Mouse (Mus musculus) forebrain, embryonic 12.5 days (tissue): ENCODE measurements around the gene Smim1. TPM values are rescaled to one million over a fixed set of nuclear protein-coding genes. Genes with fewer than 3 reads are reported as not detected.

ENCODE experiments used
- ATAC-seq: fragments of 200-750 bp; cut with Nextera tagmentation; 2 replicates; pipeline ENCODE4 v1.8.0; 2017; ENCODE audit warnings: moderate TSS enrichment; ENCODE audit not compliant: low FRiP score
- H3K27ac ChIP-seq: fragments of 300-500 bp; sonication (generic); 2 replicates; pipeline ENCODE4 v1.5.1; 2016; ENCODE audit warnings: mild to moderate bottlenecking
- H3K27me3 ChIP-seq: fragments of 300-500 bp; sonication (generic); 2 replicates; pipeline ENCODE4 v1.6.1; 2016; ENCODE audit warnings: mild to moderate bottlenecking
- H3K36me3 ChIP-seq: fragments of 300-500 bp; sonication (generic); replicated peaks from 2 replicates; pipeline ENCODE4 v1.6.1; 2016; ENCODE audit warnings: mild to moderate bottlenecking
- H3K4me1 ChIP-seq: fragments of 300-500 bp; sonication (generic); 2 replicates; pipeline ENCODE4 v1.6.1; 2016
- H3K4me2 ChIP-seq: fragments of 300-500 bp; sonication (generic); 2 replicates; pipeline ENCODE4 v1.6.1; 2016; ENCODE audit warnings: mild to moderate bottlenecking, moderate library complexity
- H3K4me3 ChIP-seq: fragments of 300-500 bp; sonication (generic); replicated peaks from 2 replicates; pipeline ENCODE4 v1.5.1; 2016; ENCODE audit warnings: mild to moderate bottlenecking
- H3K9ac ChIP-seq: fragments of 300-500 bp; sonication (generic); 2 replicates; pipeline ENCODE4 v1.6.1; 2016; ENCODE audit warnings: mild to moderate bottlenecking
- H3K9me3 ChIP-seq: fragments of 300-500 bp; sonication (generic); 2 replicates; pipeline ENCODE4 v1.6.1; 2016
- WGBS: fragments of 180-500 bp; shearing (Covaris S2); methylation state at CpG from one replicate; pipeline ENCODE4 v1.1.7; 2016; 5-methylcytosine and 5-hydroxymethylcytosine counted together
- polyA plus RNA-seq: library from polyadenylated mRNA; unstranded; fragments of >200 nt; fragmentation: Nextera tagmentation; extraction: Ambion mirVana; gene quantifications from 2 replicates; pipeline ENCODE4 v1.2.1, GENCODE M21; 2016

Gene Smim1
- polyA plus RNA-seq, 1 experiment from 2014 or later: 3.0 TPM

DNA sequence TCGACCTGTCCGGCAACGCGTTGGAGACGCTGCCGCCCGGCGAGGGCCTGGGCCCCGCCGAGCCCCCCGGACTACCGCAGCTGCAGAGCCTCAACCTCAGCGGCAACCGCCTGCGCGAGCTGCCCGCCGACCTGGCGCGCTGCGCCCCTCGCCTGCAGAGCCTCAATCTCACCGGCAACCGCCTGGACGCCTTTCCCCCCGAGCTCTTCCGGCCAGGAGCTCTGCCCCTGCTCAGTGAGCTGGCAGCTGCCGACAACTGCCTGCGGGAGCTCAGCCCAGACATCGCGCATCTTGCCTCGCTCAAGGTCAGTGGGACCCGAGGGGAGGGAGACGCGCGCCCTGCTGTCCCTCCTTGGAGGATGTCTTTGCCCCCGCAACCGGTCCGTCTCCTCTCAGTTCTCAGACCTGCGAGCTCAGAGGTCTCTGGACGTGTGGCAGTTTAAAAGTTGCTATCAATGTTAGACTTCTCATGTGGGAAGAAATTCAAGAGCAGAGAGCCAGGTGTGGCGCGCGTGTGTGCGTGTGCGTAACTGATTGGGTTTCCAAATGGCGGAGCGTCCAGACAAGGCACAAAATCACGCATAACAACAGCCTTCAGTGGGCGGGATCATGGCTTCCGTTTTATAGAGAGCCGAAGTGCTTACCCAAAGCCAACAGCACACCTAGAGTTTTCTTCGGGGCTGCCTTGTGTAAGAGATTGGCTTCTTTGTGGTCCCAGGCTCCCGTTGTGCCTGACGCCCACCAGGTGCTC, 13.7 kb downstream of the Smim1 start:
- WGBS: 3% methylated on average over 43 of the region's 55 CpGs
- peaks cover 37% of the 10 kb centered on the region for H3K36me3 ChIP-seq

DNA sequence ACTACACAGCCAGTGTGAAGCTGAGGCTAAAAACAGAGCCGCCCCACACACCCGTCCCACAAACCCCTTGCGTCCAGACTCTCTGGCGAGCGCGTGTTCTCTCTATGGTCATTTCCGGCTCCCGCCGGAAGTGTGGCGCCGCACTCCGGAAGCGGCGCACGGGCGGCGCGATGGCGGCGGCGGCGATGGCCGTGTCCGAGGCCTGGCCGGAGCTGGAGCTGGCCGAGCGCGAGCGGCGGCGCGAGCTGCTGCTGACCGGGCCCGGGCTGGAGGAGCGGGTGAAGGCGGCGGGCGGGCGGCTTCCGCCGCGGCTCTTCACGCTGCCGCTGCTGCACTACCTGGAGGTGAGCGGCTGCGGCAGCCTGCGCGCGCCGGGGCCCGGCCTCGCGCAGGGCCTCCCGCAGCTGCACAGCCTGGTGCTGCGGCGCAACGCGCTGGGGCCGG, 14.4 kb downstream of the Smim1 start, which contains the start of gene Lrrc47:
Gene Lrrc47 (plus strand): TSS at position 86 of the 444 bp plus-strand sequence.
- no peaks in the 10 kb centered on the region for H3K9me3 ChIP-seq
- ATAC-seq: peak; percentile 94
- H3K27ac ChIP-seq: peak within 1 kb of the TSS; percentile 66
- H3K9ac ChIP-seq: peak within 1 kb of the TSS; percentile 96
- H3K4me3 ChIP-seq: peak within 1 kb of the TSS; percentile 100
- H3K4me1 ChIP-seq: peaks cover 25% of the 10 kb centered on the region
- H3K36me3 ChIP-seq: peaks cover 37% of the 10 kb centered on the region
- H3K4me2 ChIP-seq: peak within 1 kb of the TSS; percentile 97
- WGBS: under 1% methylated on average over 56 of the region's 59 CpGs
- no peaks in the 10 kb centered on the region for H3K27me3 ChIP-seq

More for the DNA sequence above, 13.7 kb downstream of the Smim1 start:
- peak overlapping the region; percentile 96 for H3K9ac ChIP-seq
- peak overlapping the region; percentile 100 for H3K4me3 ChIP-seq
- H3K27ac ChIP-seq: peak overlapping the region; percentile 66
- H3K4me1 ChIP-seq: peaks cover 25% of the 10 kb centered on the region
- no peaks in the 10 kb centered on the region for H3K9me3 ChIP-seq
- H3K27me3 ChIP-seq: no peaks in the 10 kb centered on the region
- no peak; the same call in 1 of the 2 replicates for ATAC-seq
- peak overlapping the region; percentile 97 for H3K4me2 ChIP-seq

DNA sequence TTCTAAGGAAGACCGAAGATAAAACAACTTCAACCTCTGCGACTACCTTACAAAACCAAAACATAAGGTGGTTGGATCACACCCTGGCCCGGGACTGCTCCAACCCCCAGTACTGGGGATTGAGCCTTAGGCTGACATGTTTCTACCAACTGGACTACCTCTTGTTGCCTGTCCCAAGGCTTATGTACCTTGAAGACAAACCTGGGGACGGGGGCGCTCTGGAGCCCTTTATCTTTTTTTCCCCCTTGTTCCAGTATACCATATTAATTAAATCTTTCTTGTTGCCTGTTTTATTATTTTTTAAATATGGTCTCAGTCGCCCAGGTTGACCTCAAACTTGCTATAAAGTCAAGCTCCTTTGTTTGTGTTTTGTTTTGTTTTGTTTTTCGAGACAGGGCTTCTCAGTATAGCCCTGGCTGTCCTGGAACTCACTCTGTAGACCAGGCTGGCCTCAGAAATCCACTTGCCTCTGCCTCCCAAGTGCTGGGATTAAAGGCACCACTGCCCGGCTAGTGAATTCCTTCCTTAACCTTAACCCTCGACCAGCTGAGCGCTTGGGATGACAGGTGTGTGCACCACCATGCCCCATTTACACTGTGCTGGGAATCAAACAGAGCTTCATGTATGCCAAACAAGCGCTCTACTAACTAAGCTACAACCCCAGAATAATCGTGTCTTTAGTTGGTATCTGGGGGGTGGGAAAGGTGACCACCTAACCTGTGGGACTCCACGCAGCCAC, 15.0 kb downstream of the Smim1 start:
- Histone ChIP-seq H3K4me3 (peak overlapping the region; percentile 100), H3K4me2 (peak overlapping the region; percentile 97), H3K4me1 (peaks cover 25% of the 10 kb centered on the region), H3K36me3 (peaks cover 37% of the 10 kb centered on the region), H3K9me3 (no peaks in the 10 kb centered on the region), H3K9ac (peak overlapping the region; percentile 96), H3K27me3 (no peaks in the 10 kb centered on the region), H3K27ac (peak overlapping the region; percentile 31; the same call in 1 of the 2 replicates)
- 28% methylated on average over 13 of the region's 13 CpGs for WGBS
- ATAC-seq: no peak; the same call in 1 of the 2 replicates

DNA sequence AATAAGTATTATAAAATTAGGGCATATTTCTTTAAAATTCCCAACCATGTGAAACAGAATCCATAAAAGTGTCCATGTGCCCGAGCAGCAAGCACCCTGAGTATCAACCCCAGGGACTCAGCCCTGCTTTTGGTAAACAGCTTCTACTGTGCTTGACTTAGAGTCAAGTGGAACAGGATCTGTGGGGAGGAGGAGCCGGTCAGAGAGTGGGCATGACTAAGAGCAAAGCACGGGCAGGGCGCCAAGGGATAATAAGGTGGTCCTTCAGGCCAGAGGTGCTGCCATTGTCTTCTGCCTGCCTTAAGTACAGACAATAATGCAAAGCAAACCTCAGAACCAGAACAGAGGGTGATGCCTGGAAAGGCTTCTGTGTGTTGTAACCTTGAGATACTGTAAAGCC, 18.3 kb downstream of the Smim1 start:
- Histone ChIP-seq H3K27ac (no peak overlapping the region), H3K36me3 (peaks cover 46% of the 10 kb centered on the region), H3K9ac (no peak overlapping the region), H3K4me2 (no peak overlapping the region), H3K9me3 (no peaks in the 10 kb centered on the region), H3K27me3 (no peaks in the 10 kb centered on the region), H3K4me1 (peaks cover 13% of the 10 kb centered on the region), H3K4me3 (no peak overlapping the region)
- WGBS: 80% methylated on average over 4 of the region's 4 CpGs
- no peak for ATAC-seq

DNA sequence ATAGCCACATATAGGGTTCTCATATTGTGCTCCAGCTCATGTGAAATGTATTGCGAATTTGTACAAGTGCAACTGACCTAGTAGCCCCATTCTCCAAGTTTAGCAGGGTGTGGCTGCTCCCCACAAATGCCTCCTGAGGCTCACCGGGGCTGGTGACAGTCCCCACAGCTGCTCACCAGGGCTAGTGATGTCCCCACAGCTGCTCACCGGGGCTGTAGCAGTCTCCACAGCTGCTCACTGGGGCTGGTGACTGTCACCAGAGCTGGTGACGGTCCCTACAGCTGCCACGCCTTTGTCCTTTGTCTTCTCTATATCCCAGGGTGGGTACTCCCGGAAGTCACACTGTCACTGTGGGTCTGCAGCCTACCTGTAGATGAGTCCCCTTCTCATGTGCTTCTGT, 19.8 kb downstream of the Smim1 start:
- no peak for ATAC-seq
- no peak overlapping the region for H3K4me2 ChIP-seq
- no peak overlapping the region for H3K27ac ChIP-seq
- peaks cover 56% of the 10 kb centered on the region for H3K36me3 ChIP-seq
- no peak overlapping the region for H3K4me3 ChIP-seq
- H3K27me3 ChIP-seq: no peaks in the 10 kb centered on the region
- 95% methylated on average over 6 of the region's 6 CpGs for WGBS
- H3K4me1 ChIP-seq: peaks cover 5% of the 10 kb centered on the region
- H3K9ac ChIP-seq: no peak overlapping the region
- H3K9me3 ChIP-seq: no peaks in the 10 kb centered on the region

DNA sequence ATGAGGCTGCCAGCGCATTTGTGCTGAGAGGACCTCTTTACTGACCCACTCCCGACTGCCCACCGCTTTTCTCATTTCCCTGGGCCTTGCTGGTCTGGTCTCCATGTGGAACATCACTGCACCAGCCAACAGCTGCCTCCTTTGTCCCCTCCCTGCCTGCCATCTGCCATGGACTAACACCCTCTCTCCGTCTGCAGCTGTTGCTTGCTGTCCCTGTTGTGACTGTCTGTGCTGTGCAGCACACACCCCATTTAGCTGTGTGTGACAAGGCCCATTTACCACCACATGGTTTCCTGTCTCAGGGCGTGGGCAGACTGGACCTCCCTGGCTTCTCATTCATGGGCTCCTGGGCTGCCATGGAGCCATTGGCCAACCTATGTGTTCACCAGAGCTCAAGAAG, 20.5 kb downstream of the Smim1 start:
- H3K36me3 ChIP-seq: peaks cover 56% of the 10 kb centered on the region
- no peak overlapping the region for H3K4me3 ChIP-seq
- H3K27ac ChIP-seq: no peak overlapping the region; the same call in 1 of the 2 replicates
- no peak overlapping the region for H3K4me2 ChIP-seq
- no peaks in the 10 kb centered on the region for H3K9me3 ChIP-seq
- no peak overlapping the region for H3K9ac ChIP-seq
- H3K27me3 ChIP-seq: no peaks in the 10 kb centered on the region
- no peaks in the 10 kb centered on the region for H3K4me1 ChIP-seq
- WGBS: 85% methylated on average over 5 of the region's 5 CpGs
- ATAC-seq: no peak

DNA sequence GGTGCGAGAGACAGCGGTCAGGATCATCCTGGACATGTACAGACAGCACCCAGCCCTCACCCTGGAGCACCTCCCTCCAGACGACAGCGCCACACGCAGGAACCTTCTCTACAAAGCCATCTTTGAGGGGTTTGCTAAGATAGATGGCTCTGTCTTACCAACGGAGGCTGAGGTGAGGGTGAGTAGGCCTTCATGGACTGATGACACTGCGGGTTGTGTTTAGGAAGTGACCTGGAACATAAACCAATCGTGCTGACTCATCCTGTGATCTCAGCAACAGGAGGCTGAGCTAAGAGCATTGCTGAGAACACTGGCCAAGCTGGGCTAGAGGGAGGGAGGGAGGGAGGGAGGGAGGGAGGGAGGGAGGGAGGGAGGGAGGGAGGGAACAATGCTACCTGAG, 32.5 kb downstream of the Smim1 start:
- WGBS: 92% methylated on average over 8 of the region's 8 CpGs

DNA sequence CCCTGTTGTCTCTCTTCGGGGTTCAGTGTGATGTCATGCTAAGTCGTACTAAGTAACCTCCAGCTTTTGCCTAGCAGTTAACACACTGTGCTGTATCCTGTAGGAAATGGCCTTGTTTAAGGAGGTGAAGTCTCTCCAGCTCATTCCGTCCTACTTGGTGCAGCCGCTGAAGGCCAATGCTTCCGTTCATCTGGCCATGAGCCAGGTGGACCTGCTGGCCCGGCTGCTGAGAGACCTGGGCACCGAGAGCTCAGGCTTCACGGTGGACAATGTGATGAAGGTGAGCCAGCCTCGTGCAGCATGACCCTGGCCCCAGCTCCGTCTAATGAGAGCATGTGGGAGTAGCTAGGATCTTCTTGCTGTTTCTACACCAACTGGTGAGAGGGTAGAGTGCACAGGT, 33.3 kb downstream of the Smim1 start:
- no peak overlapping the region for H3K4me3 ChIP-seq

More for the DNA sequence above, 32.5 kb downstream of the Smim1 start:
- Histone ChIP-seq H3K27me3 (no peaks in the 10 kb centered on the region), H3K4me3 (no peak overlapping the region), H3K9me3 (no peaks in the 10 kb centered on the region), H3K4me1 (no peaks in the 10 kb centered on the region), H3K9ac (no peak overlapping the region), H3K27ac (no peak overlapping the region), H3K36me3 (peaks cover 95% of the 10 kb centered on the region), H3K4me2 (no peak overlapping the region)
- ATAC-seq: no peak

DNA sequence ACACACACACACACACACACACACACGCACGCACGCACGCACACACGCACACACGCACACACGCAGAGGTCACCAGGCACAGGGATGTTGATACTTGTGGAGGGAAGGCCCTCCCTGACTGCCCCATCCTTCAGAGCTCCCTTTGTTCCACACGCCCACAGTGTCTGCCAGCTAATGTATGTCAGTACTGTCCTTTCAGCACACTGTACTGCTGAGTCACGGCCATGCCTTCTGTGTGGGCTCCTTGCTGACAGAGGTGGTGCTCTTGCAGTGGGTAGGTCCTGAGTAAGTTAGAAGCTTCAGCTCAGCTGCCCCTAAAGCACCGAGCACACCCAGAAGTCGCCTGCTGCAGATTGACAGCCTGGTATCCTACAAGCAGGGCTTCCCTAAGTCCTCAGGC, 45.6 kb downstream of the Smim1 start:
- Histone ChIP-seq H3K27me3 (no peaks in the 10 kb centered on the region), H3K4me3 (no peak overlapping the region), H3K4me1 (peaks cover 18% of the 10 kb centered on the region), H3K36me3 (peaks cover 66% of the 10 kb centered on the region), H3K9ac (no peak overlapping the region), H3K4me2 (no peak overlapping the region), H3K27ac (no peak overlapping the region), H3K9me3 (no peaks in the 10 kb centered on the region)
- no peak for ATAC-seq
- 85% methylated on average over 11 of the region's 11 CpGs for WGBS

More for the DNA sequence above, 33.3 kb downstream of the Smim1 start:
- no peak for ATAC-seq
- Histone ChIP-seq H3K9me3 (no peaks in the 10 kb centered on the region), H3K4me1 (no peaks in the 10 kb centered on the region), H3K36me3 (peaks cover 95% of the 10 kb centered on the region), H3K9ac (no peak overlapping the region), H3K4me2 (no peak overlapping the region), H3K27ac (no peak overlapping the region), H3K27me3 (no peaks in the 10 kb centered on the region)
- 93% methylated on average over 10 of the region's 10 CpGs for WGBS

DNA sequence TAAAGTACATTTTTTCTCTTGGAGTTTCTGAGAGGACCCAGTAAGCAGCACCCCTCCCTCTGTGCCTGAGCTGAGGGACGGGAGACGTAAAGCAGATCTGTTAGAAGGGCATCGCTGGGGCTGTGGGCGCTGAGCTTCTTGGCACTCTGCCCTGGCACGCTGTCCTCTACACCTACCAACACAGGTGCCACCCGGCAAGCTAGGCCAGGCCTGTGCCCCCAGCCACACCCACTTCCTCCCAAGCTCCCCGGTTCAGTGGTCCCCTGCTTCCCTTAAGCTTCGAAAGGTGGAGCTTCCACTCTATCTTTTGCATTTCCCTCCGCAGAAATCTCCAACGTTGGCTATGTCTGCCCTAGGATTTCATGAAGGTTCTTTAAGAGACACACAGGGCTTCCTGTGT, 46.8 kb downstream of the Smim1 start:
- no peak for ATAC-seq
- Histone ChIP-seq H3K9me3 (no peaks in the 10 kb centered on the region), H3K36me3 (peaks cover 54% of the 10 kb centered on the region), H3K27ac (no peak overlapping the region), H3K4me1 (peaks cover 21% of the 10 kb centered on the region), H3K9ac (no peak overlapping the region), H3K4me3 (no peak overlapping the region), H3K27me3 (no peaks in the 10 kb centered on the region), H3K4me2 (no peak overlapping the region)
- 95% methylated on average over 10 of the region's 10 CpGs for WGBS

DNA sequence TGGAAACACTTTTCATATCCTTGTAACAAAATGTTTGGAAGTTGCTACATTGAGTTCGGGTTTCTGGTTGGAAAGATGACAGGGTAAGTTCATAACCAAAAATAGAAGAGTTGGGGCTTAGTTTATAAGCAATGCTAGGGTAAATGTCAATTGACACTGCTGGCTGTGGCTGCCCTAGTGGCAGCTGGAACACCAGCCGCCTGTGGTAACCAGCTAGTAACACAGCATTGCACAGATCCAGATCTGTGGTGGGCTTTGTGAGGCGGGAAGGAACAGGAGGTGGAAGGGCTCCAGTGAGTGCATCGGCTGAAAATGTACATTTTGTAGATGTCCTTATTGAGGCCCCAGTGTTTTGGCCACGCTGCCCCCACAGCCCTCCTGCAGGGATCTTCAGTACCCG, 50.3 kb downstream of the Smim1 start:
- WGBS: 44% methylated on average over 6 of the region's 6 CpGs
- H3K9ac ChIP-seq: peak overlapping the region; percentile 94
- no peak overlapping the region for H3K27ac ChIP-seq
- H3K4me1 ChIP-seq: peaks cover 34% of the 10 kb centered on the region
- peaks cover 29% of the 10 kb centered on the region for H3K36me3 ChIP-seq
- no peak for ATAC-seq
- peak overlapping the region; percentile 94 for H3K4me2 ChIP-seq
- no peaks in the 10 kb centered on the region for H3K9me3 ChIP-seq
- peak overlapping the region; percentile 94 for H3K4me3 ChIP-seq
- no peaks in the 10 kb centered on the region for H3K27me3 ChIP-seq

DNA sequence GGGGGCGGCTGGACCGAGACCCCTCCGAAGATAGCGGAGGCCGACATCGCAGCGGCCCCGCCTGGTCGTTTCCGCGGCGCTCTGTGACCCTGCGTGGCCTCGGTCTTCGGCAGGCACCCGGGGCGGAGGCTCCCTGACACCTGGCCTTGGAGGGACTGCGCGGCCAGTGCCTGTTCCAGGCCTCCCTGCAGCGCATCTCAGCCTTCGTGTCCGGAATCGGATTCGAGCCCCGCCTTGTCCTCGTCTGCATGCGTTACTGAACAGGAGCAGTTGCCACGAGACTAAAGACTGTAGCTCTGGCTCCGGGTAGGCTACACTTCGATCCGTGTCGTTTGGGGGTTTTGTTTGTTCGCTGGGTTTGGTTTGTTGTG, 50.8 kb downstream of the Smim1 start:
- WGBS: 1% methylated on average over 30 of the region's 33 CpGs
- peaks cover 29% of the 10 kb centered on the region for H3K36me3 ChIP-seq
- ATAC-seq: no peak
- H3K4me2 ChIP-seq: peak overlapping the region; percentile 94
- H3K27ac ChIP-seq: peak overlapping the region; percentile 73
- H3K4me1 ChIP-seq: peaks cover 34% of the 10 kb centered on the region
- no peaks in the 10 kb centered on the region for H3K9me3 ChIP-seq
- peak overlapping the region; percentile 94 for H3K4me3 ChIP-seq
- H3K27me3 ChIP-seq: no peaks in the 10 kb centered on the region
- H3K9ac ChIP-seq: peak overlapping the region; percentile 94
